Comparison of ENCODE assay signal across 8 mouse cellular contexts in genomic region chr16:91688619-91689334, GRCm38 (mm10). TPM values are rescaled to one million over a fixed set of nuclear protein-coding genes. Genes with fewer than 3 reads are reported as not detected.
DNase-seq lines count a peak whose midpoint lies in the region; ATAC-seq and TF ChIP-seq lines count a peak whose summit lies in the region.

Donson (minus strand) TSS chr16:91688770.

- peak within 1 kb of the TSS; percentile 42; the same call in 1 of the 2 replicates for H3K27ac ChIP-seq in embryonic fibroblast, embryonic 13.5 days (ENCODE audit: insufficient read depth, low read length)
- peak within 1 kb of the TSS; percentile 92 for H3K27ac ChIP-seq in heart, embryonic 10.5 days
- H3K27ac ChIP-seq in kidney, embryonic 15.5 days: peak within 1 kb of the TSS; percentile 85
- peak within 1 kb of the TSS; percentile 78 for H3K27ac ChIP-seq in limb, embryonic 15.5 days
- H3K27ac ChIP-seq in midbrain, postnatal 0 days (ENCODE audit: low read depth, low read length): peak within 1 kb of the TSS; percentile 85

- H3K36me3 ChIP-seq in C2C12 (ENCODE audit: control insufficient read depth, insufficient read depth): peaks cover 15% of the 10 kb centered on the region
- peaks cover 28% of the 10 kb centered on the region for H3K36me3 ChIP-seq in heart, embryonic 10.5 days
- H3K36me3 ChIP-seq in kidney, embryonic 15.5 days: peaks cover 23% of the 10 kb centered on the region
- H3K36me3 ChIP-seq in limb, embryonic 15.5 days: peaks cover 23% of the 10 kb centered on the region
- H3K36me3 ChIP-seq in midbrain, postnatal 0 days (ENCODE audit: insufficient read depth, low read length): peaks cover 29% of the 10 kb centered on the region

- H3K27me3 ChIP-seq in C2C12 (ENCODE audit: control insufficient read depth, insufficient read depth, insufficient read length): no peaks in the 10 kb centered on the region
- no peaks in the 10 kb centered on the region for H3K27me3 ChIP-seq in heart, embryonic 10.5 days (ENCODE audit: insufficient read depth, poor library complexity, severe bottlenecking)
- no peaks in the 10 kb centered on the region for H3K27me3 ChIP-seq in kidney, embryonic 15.5 days
- H3K27me3 ChIP-seq in limb, embryonic 15.5 days: no peaks in the 10 kb centered on the region
- no peaks in the 10 kb centered on the region for H3K27me3 ChIP-seq in midbrain, postnatal 0 days (ENCODE audit: insufficient read depth, low read length)

- no peaks in the 10 kb centered on the region for H3K9me3 ChIP-seq in heart, embryonic 10.5 days
- H3K9me3 ChIP-seq in kidney, embryonic 15.5 days (replicated peaks): no peaks in the 10 kb centered on the region
- H3K9me3 ChIP-seq in limb, embryonic 15.5 days: no peaks in the 10 kb centered on the region
- no peaks in the 10 kb centered on the region for H3K9me3 ChIP-seq in midbrain, postnatal 0 days (ENCODE audit: low read length)

- H3K4me3 ChIP-seq in C2C12 (ENCODE audit: insufficient read depth, poor library complexity, severe bottlenecking): peak within 1 kb of the TSS; percentile 68
- peak within 1 kb of the TSS; percentile 63 for H3K4me3 ChIP-seq in embryonic fibroblast, embryonic 13.5 days (ENCODE audit: insufficient read depth, low read length)
- peak within 1 kb of the TSS; percentile 76 for H3K4me3 ChIP-seq in heart, embryonic 10.5 days
- peak within 1 kb of the TSS; percentile 99 for H3K4me3 ChIP-seq in kidney, embryonic 15.5 days (replicated peaks)
- peak within 1 kb of the TSS; percentile 97 for H3K4me3 ChIP-seq in limb, embryonic 15.5 days
- H3K4me3 ChIP-seq in midbrain, postnatal 0 days (ENCODE audit: low read depth, low read length): peak within 1 kb of the TSS; percentile 94

- DNase-seq in brain, adult 2 months (ENCODE audit: low read depth, low spot score): peak; percentile 96
- peak; percentile 96 for DNase-seq in heart, embryonic 10.5 days (ENCODE audit: low spot score)
- peak; percentile 94 for DNase-seq in midbrain, postnatal 0 days (ENCODE audit: low spot score)
- DNase-seq in spleen, postnatal 10 days (ENCODE audit: low spot score in 2 of 2): peak; percentile 95 to 98

- peak; percentile 99 for ATAC-seq in kidney, embryonic 15.5 days (replicated peaks; ENCODE audit: low FRiP score)
- ATAC-seq in limb, embryonic 15.5 days (ENCODE audit: insufficient number of reproducible peaks, low FRiP score, low TSS enrichment, low read depth): peak; percentile 95
- peak; percentile 98 for ATAC-seq in midbrain, postnatal 0 days (ENCODE audit: low FRiP score)

- H3ac ChIP-seq in C2C12 (ENCODE audit: control insufficient read depth, insufficient read length, low read depth): peak within 1 kb of the TSS; percentile 92

- TF ChIP-seq CTCF in C2C12 (IDR thresholded peaks at IDR 0.05; ENCODE audit: control insufficient read depth, insufficient read depth, insufficient read length): no peak
- TF ChIP-seq CTCF in embryonic fibroblast, embryonic 13.5 days (IDR thresholded peaks at IDR 0.05; ENCODE audit: borderline replicate concordance, insufficient read depth, low read length): no peak
- TF ChIP-seq CTCF in midbrain, postnatal 0 days (IDR thresholded peaks at IDR 0.05): no peak

- WGBS in heart, embryonic 10.5 days: under 1% methylated on average over 70 of the region's 71 CpGs
- WGBS in kidney, embryonic 15.5 days: under 1% methylated on average over 71 of the region's 71 CpGs
- under 1% methylated on average over 71 of the region's 71 CpGs for WGBS in limb, embryonic 15.5 days
- WGBS in midbrain, postnatal 0 days: under 1% methylated on average over 71 of the region's 71 CpGs

- peaks cover 2% of the 10 kb centered on the region for H3K79me3 ChIP-seq in C2C12 (ENCODE audit: low read depth)

- H3K4me1 ChIP-seq in embryonic fibroblast, embryonic 13.5 days (ENCODE audit: control insufficient read depth, insufficient read depth, low read length): peaks cover 3% of the 10 kb centered on the region; the same call in 1 of the 2 replicates
- peaks cover 11% of the 10 kb centered on the region; the same call in 1 of the 2 replicates for H3K4me1 ChIP-seq in heart, embryonic 10.5 days
- H3K4me1 ChIP-seq in kidney, embryonic 15.5 days: peaks cover 17% of the 10 kb centered on the region
- H3K4me1 ChIP-seq in limb, embryonic 15.5 days: peaks cover 14% of the 10 kb centered on the region; the same call in 1 of the 2 replicates
- 0 out of 2 replicates have a peak, but pooled peaks cover 4% of the 10 kb centered on the region for H3K4me1 ChIP-seq in midbrain, postnatal 0 days (ENCODE audit: insufficient read depth, low read length)

- peaks cover 14% of the 10 kb centered on the region for H3K79me2 ChIP-seq in C2C12 (ENCODE audit: control insufficient read depth, insufficient read depth)

- TF ChIP-seq POLR2A in embryonic fibroblast, embryonic 13.5 days (IDR thresholded peaks at IDR 0.05; ENCODE audit: low read depth, low read length): peak; percentile 76

- peak within 1 kb of the TSS; percentile 84 for H3K4me2 ChIP-seq in kidney, embryonic 15.5 days
- H3K4me2 ChIP-seq in limb, embryonic 15.5 days: peak within 1 kb of the TSS; percentile 90
- peak within 1 kb of the TSS; percentile 89 for H3K4me2 ChIP-seq in midbrain, postnatal 0 days (ENCODE audit: low read depth, low read length, poor library complexity, severe bottlenecking)

- H3K9ac ChIP-seq in kidney, embryonic 15.5 days: peak within 1 kb of the TSS; percentile 91
- H3K9ac ChIP-seq in limb, embryonic 15.5 days: peak within 1 kb of the TSS; percentile 85
- H3K9ac ChIP-seq in midbrain, postnatal 0 days (replicated peaks; ENCODE audit: low read length, poor library complexity, severe bottlenecking): peak within 1 kb of the TSS; percentile 86

TF ChIP-seq in C2C12, 6 proteins besides CTCF, POLR2A, EP300 and RAD21:
- TF ChIP-seq MYOG (IDR thresholded peaks at IDR 0.05; ENCODE audit: control insufficient read depth, extremely low read depth, insufficient read length) (no peak), MYOD1 (IDR thresholded peaks at IDR 0.05; ENCODE audit: control insufficient read depth, insufficient read length, low read depth) (no peak), MAX (IDR thresholded peaks at IDR 0.05) (peak; percentile 49), FOSL1 (IDR thresholded peaks at IDR 0.05; ENCODE audit: insufficient read depth, low read length, poor library complexity, severe bottlenecking) (no peak)

RNA-seq across cellular contexts. Expression of gene Donson, which starts in this region (rescaled TPM):
- polyA plus RNA-seq in C2C12 (2012; fragmentation: generic; extraction: Trizol): 12.2 TPM
- 13.8 and 25.6 TPM in 2 replicates for polyA plus RNA-seq in embryonic fibroblast, embryonic 13.5 days (2011; ENCODE audit: insufficient read length, low read depth, missing spikeins)
- polyA plus RNA-seq in heart, embryonic 10.5 days (2016; fragmentation: Nextera tagmentation; extraction: Ambion mirVana): 20.7 and 30.3 TPM in 2 replicates
- 21.0 and 21.8 TPM in 2 replicates for polyA plus RNA-seq in kidney, embryonic 15.5 days (2015; fragmentation: Nextera tagmentation; extraction: Ambion mirVana)
- 17.3 and 19.0 TPM in 2 replicates for polyA plus RNA-seq in limb, embryonic 15.5 days (2015; fragmentation: Nextera tagmentation; extraction: Ambion mirVana)
- total RNA-seq in midbrain, postnatal 0 days (2014; rRNA removed): 18.3 and 28.8 TPM in 2 replicates
- 14.0 and 15.5 TPM in 2 replicates for polyA plus RNA-seq in midbrain, postnatal 0 days (2015; fragmentation: Nextera tagmentation; extraction: Ambion mirVana)

Comparison
In these comparisons a context has a peak if more than half of its experiments do, and no peak if none do; other contexts are left out.
1. Peak in every context shown above with its lines: DNase-seq, ATAC-seq, H3K4me3 ChIP-seq and H3K27ac ChIP-seq.
2. H3K27ac ChIP-seq: peak in every context shown above with its lines; median percentile 92 in heart, embryonic 10.5 days; 85 in kidney, embryonic 15.5 days; 85 in midbrain, postnatal 0 days; 78 in limb, embryonic 15.5 days; 42 in embryonic fibroblast, embryonic 13.5 days.